Mouse (Mus musculus) lung, postnatal 10 days (tissue): ENCODE data around the gene Ptms.
A peak's percentile ranks its signal among the peaks of the same experiment; 100 is the strongest.

Source experiments
- DNase-seq: peaks from one replicate; pipeline ENCODE4 v3.0.0; 2021

Ptms gene

GRCm38 (mm10) chr6:124925941-124926340, 6.0 kb upstream of the Ptms start:
- DNase-seq, result peak; percentile 92

GRCm38 (mm10) chr6:124925173-124925793, 5.4 kb upstream of the Ptms start:
- no peak for DNase-seq

GRCm38 (mm10) chr6:124921539-124921938, 1.6 kb upstream of the Ptms start:
- no peak for DNase-seq

- no peak for DNase-seq
Observed at GRCm38 (mm10) chr6:124920318-124921085, 599 bp upstream of the Ptms start.

- DNase-seq, result no peak
Observed at GRCm38 (mm10) chr6:124918890-124919627, 844 bp downstream of the Ptms start.

DNA sequence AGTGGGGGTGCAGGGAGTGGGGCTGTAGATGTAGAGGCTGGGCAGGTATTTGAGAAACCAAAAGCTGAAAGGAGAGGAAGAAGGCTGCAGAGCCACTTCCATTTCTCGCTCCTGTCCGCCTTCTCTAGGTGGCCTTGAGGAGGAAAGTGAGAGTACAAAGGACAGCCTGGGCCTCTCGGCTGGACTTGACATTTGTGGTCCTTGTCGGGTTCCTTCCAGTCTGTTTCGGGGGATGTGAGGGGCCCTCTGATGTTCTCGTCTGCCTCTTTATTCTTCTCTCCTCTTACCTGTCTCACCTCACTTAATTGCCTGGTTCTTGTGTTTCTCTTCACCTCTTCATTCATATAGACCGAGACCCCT, 1.6 kb downstream of the Ptms start:
- no peak for DNase-seq

- peak; percentile 96 for DNase-seq
Observed at GRCm38 (mm10) chr6:124917518-124918330, 2.2 kb downstream of the Ptms start.

- peak; percentile 95 for DNase-seq
Observed at GRCm38 (mm10) chr6:124916695-124917517, 3.0 kb downstream of the Ptms start.

DNA sequence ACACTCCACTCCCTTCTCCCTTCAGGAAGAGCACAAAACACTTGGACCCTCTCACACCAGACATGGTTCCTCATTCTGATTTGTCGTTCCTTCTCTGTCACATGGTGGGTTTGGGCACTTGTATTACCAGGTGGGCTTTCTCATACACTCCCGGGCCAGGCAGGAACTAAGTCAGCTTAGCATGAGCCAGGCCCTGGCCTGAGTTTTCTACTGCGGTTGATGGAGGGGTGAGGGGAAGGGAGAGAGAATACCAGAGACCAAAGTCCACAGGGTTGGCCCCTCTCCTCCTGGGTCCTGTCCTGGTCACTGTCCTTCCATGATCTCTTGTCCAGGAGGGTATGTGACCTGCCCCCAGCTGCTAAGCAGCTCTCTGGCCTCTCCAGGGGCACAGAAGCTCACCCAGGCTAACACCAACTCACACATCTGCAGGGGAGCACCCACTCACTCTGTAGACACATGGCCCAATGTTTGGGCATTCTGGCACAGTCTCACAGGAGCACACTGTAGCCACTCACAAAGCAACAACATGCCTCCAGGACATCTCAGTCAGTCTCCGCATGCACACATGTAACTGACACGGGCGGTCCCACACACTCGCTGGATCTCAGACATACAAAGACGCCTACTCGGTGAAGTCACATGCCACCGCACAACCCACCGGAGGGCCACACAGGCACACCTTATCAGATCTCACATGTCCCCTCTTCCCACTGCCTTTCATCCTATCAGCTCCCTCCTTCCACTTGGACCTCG, 3.8 kb downstream of the Ptms start:
- DNase-seq, result no peak

DNA sequence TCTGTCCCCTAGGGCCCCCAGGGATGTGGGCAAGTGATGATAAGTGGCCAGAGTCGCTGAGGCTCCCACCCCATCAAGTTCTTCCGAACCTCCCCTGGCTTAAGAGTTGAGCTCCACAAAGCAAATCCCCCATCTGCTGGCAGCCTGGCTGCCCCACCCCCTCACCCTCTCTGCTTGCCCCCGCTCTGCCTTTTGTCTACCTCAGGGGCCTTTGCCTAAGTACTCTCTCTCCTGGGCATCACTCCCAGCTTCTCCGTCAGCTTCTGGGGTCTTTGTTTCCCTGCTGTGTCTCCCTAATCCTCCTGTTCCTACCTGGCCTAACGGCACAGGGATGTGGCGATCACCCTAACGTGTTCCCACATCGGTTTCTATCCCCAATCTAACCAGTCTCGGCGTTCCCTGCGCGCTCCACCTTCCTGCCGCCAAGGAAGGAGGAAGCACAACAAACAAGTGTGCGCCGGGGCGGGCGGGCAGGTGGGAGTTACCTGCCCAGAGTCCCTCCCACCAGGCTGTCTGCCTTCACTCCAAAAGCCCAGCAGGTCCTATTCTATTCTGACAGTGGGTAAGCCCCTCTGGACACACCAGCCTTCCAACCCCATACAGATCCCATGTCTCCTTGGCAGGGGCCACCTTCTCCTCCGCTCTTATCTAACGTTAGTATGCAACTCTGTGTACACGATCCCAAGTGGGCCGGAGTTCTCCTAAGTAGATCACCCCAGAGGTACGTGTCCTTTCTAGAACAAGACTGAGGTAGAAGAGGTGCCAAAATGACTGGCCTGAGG, 4.6 kb downstream of the Ptms start:
- no peak for DNase-seq

GRCm38 (mm10) chr6:124914511-124914910, 5.4 kb downstream of the Ptms start:
- DNase-seq, result no peak

- DNase-seq, result no peak
Observed at GRCm38 (mm10) chr6:124913721-124914285, 6.1 kb downstream of the Ptms start.

GRCm38 (mm10) chr6:124913214-124913613, 6.7 kb downstream of the Ptms start:
- no peak for DNase-seq

GRCm38 (mm10) chr6:124911533-124912218, 8.2 kb downstream of the Ptms start, which contains the start of gene Lag3:
Lag3 (minus strand) TSS chr6:124911705.
- DNase-seq, result peak; percentile 52

DNA sequence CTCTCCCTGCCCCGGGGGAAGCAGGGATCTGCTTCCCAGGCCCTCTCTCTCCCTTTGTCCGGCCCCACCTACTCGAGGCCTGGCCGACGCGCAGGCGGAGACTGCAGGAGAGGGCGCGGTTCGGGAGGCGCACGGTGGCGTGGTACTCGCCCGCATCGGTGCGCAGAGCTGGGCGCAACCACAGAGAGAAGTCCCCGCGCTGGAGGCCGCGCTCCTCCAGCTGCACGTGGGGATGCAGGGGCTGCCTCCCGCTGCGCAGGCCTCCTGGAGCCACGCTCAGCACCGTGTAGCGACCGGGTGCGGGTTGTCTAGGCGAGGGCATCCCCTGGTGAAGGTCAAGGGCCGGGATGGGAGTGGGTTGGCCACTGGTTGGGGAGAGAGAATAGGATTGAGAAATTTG, 9.9 kb downstream of the Ptms start:
- no peak for DNase-seq

GRCm38 (mm10) chr6:124907767-124908166, 12.1 kb downstream of the Ptms start:
- DNase-seq, result no peak

DNA sequence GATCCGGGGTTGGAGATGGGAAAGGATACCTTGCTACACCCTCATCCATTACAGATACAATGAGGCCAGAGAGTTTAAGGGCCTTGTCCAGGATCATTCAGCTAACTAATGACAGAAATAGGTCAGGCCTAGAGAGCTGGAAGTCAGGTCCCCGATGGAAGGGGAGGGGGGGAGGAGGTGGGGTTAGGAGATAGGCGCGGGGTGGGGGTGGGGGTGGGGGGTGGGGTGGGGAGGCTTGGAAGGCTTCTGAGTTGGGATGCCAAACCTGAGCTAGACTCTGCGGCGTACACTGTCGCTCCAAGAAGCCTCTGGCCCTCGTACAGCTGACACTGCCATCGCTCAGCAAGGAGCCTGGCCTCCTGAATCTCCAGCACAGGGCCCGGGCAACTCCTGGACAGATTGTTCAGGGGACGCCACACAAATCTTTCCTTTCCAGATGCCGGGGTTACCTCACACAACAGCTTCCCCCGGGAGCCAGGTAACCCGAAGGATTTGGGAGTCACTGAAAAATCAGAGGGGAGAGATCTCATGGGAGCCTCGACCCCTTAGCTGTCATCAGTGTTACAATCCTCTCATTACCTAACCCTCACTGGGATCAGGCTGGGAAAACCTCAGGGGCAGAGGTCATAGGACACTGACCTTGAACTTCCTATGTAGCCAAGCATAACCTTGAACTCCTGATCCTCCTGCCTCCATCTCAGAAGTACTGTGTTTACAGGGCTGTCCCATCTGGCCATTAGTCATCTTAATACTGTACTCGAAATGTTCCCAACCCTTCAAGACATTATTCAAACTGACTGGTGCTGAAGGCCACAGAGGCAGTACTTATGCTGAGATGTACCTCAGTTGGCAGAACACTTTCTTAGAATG, 14.7 kb downstream of the Ptms start:
- DNase-seq, result no peak
